Mouse (Mus musculus) testis, adult 2 months (tissue): Measurements from ENCODE around the gene Ralgps1.

Experiments used
- CTCF ChIP-seq: fragments of 200-500 bp; IDR thresholded peaks from 2 replicates; pipeline ENCODE4 v1.5.1; 2012; ENCODE audit warnings: low read depth, mild to moderate bottlenecking, inconsistent platforms, low read length, moderate library complexity; ENCODE audit not compliant: control insufficient read depth, insufficient read depth, insufficient replicate concordance
- POLR2A ChIP-seq: fragments of 200-500 bp; IDR thresholded peaks from 2 replicates; pipeline ENCODE4 v1.6.1; 2012; ENCODE audit warnings: low read depth, mild to moderate bottlenecking, inconsistent platforms, low read length, moderate library complexity; ENCODE audit not compliant: control insufficient read depth

- TF ChIP-seq CTCF, result no peak
- no peak for TF ChIP-seq POLR2A
Observed at GRCm38 (mm10) chr2:33325359-33325758, 45.9 kb downstream of the Ralgps1 start.
